Mouse (Mus musculus): ENCODE data around the gene Glipr1l1. TPM values are rescaled to one million over a fixed set of nuclear protein-coding genes. Genes with fewer than 3 reads are reported as not detected.

Glipr1l1 gene
- polyA plus RNA-seq (2012) = not detected in 2 replicates

GRCm38 (mm10) chr10:112059702-112060582, at the start of gene Glipr1l1:
Gene Glipr1l1 (plus strand): TSS chr10:112060189.
- TF ChIP-seq GATA1 (IDR thresholded peaks at IDR 0.05; ENCODE audit: low read length) = no peak

DNA sequence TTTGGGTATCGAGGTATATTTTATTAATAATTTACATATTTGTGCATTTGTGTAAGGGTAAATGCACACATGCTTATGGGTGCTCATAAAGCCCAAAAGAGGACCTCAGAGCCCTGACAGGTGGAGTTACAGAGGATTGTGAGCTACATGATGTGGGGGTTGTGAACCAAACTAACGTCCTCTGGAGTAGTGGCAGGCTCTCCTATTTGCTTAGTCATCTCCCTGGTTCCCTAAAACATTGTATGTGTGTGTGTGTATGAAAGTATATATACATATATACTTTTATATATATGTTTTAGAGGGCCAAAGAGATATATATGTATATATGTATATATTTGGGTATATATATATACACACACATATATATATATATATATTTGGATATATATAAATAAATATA, 36.4 kb upstream of the Glipr1l1 start:
- no peak for TF ChIP-seq GATA1 (IDR thresholded peaks at IDR 0.05; ENCODE audit: low read length)

- no peak for TF ChIP-seq GATA1 (IDR thresholded peaks at IDR 0.05; ENCODE audit: low read length)
Measured at GRCm38 (mm10) chr10:112051220-112051619, 8.8 kb upstream of the Glipr1l1 start.

DNA sequence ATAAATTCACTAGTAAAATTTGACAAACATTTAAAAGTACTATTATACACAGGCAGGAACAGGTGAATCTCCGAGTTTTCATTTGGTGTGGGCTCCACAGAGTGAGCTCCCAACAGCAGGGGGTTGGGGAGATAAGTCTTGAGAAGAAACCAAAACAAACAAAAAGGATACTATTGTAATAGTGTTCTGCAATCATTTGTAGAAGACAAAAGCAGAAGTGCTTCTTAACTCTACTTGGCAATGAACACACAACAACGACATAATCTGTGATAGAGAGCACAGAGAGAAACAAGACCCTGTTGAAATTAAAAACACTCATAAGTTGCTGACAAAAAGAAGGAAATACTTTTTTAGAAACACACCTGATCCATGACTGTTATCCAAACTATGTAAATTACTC, 20.1 kb downstream of the Glipr1l1 start:
- TF ChIP-seq GATA1 (IDR thresholded peaks at IDR 0.05; ENCODE audit: low read length) = no peak

- TF ChIP-seq GATA1 (IDR thresholded peaks at IDR 0.05; ENCODE audit: low read length) = no peak
Measured at GRCm38 (mm10) chr10:112083157-112083556, 23.2 kb downstream of the Glipr1l1 start, which contains the start of gene Glipr1l2. Gene Glipr1l2 (plus strand): TSS chr10:112083354.

DNA sequence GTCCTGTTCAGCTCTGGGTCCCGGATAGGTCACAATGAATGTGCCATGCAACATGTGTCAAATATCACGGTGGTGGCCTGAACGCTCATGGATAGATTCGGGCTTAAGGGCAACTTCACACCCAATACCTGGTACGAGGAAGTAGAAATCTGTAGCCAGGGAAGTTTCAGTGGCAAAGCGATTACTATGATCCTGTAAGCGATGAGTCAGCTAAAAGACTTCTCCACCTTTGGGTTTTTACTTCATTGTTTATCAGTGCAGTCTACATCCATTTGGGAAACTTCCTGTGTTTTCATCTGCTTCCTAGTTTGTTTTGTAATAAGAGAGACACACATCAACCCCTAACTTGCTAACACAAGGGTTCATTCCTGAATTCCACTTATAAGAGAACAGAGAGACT, 50.4 kb downstream of the Glipr1l1 start:
- no peak for TF ChIP-seq GATA1 (IDR thresholded peaks at IDR 0.05; ENCODE audit: low read length)

Other genes starting within 250 kb of the Glipr1l1 start
- gene Krr1, start 87.5 kb upstream of the Glipr1l1 start, polyA plus RNA-seq (2012) = 1.7 and 2.3 TPM in 2 replicates
- not detected in 2 replicates for gene Glipr1, start 57.6 kb upstream of the Glipr1l1 start, polyA plus RNA-seq (2012)
- gene Glipr1l2, start 23.2 kb downstream of the Glipr1l1 start, polyA plus RNA-seq (2012) = not detected in 2 replicates
- not detected in 2 replicates for gene Glipr1l3, start 100.1 kb downstream of the Glipr1l1 start, polyA plus RNA-seq (2012)
- gene Caps2, start 103.4 kb downstream of the Glipr1l1 start, polyA plus RNA-seq (2012) = not detected in 2 replicates
- not detected in 2 replicates for gene Kcnc2, start 210.9 kb downstream of the Glipr1l1 start, polyA plus RNA-seq (2012)

All from G1E-ER4 (cell line).